Mouse (Mus musculus): ENCODE results near the gene Crp. TPM values are rescaled to one million over a fixed set of nuclear protein-coding genes. Genes with fewer than 3 reads are reported as not detected.

Gene Crp
- total and polyA plus RNA-seq, 2 experiments from 2014 or later: not detected

DNA sequence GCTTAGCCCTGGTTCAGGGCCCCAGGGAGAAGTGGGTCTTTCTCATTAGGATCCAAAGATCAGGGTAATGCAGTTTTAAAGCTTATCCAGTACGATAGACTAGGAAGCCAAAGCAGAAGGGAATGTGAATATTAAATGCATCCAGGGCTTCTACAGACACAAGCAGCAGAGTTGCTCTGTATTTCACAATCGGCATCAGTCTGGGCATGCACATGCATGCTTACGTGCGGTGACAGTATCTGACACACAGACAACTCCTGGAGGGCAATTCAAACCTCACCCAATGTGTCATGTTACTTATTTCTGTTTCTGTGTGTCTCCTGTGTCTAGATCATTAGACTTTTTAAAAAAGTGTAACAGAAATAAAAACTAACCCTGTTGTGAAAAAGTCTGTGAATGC is 17.1 kb upstream of the Crp start:
- Histone ChIP-seq H3K36me3 (replicated peaks; ENCODE audit: control insufficient read depth, insufficient read depth, low read length) (no peaks in the 10 kb centered on the region), H3K4me3 (ENCODE audit: low read depth, low read length) (no peak overlapping the region), H3K9me3 (replicated peaks; ENCODE audit: control insufficient read depth, low read length) (no peaks in the 10 kb centered on the region), H3K4me1 (ENCODE audit: control insufficient read depth, insufficient read depth) (no peaks in the 10 kb centered on the region), H3K27ac (ENCODE audit: low read depth) (no peak overlapping the region), H3K27me3 (ENCODE audit: control insufficient read depth, insufficient read depth, low read length) (no peaks in the 10 kb centered on the region), H3K4me2 (ENCODE audit: low read depth, low read length) (no peak overlapping the region), H3K9ac (replicated peaks; ENCODE audit: low read depth, low read length) (no peak overlapping the region)
- TF ChIP-seq CTCF (IDR thresholded peaks at IDR 0.05; ENCODE audit: low read depth) (no peak), EP300 (IDR thresholded peaks at IDR 0.05; ENCODE audit: low read depth) (no peak)
- DNase-seq (ENCODE audit: low spot score): no peak
- ATAC-seq (ENCODE audit: insufficient read depth, low read depth): no peak
- WGBS: 83% methylated on average over 4 of the region's 4 CpGs

DNA sequence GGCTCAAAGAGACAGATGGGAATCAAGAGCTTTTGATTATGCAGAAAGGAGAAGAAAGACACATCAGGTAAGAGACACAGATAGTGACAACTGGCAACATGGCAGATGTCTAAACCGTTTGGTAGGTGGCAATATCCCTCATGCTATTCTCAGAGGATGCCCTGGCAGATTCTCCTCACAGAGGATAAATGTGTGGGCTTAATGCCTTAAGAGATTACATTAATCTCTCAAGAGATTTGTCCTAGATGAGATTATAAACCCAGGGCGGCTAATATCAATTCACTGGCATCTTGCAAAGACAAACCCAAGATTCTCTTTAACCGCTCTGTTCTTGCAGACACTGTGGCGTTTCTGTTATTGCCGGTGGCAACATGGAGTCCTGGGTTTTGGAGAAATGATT is 14.3 kb upstream of the Crp start:
- no peaks in the 10 kb centered on the region for H3K27me3 ChIP-seq (ENCODE audit: control insufficient read depth, insufficient read depth, low read length)
- no peaks in the 10 kb centered on the region for H3K36me3 ChIP-seq (replicated peaks; ENCODE audit: control insufficient read depth, insufficient read depth, low read length)
- no peak overlapping the region for H3K9ac ChIP-seq (replicated peaks; ENCODE audit: low read depth, low read length)
- H3K4me1 ChIP-seq (ENCODE audit: control insufficient read depth, insufficient read depth): no peaks in the 10 kb centered on the region
- WGBS: 81% methylated on average over 5 of the region's 5 CpGs
- TF ChIP-seq EP300 (IDR thresholded peaks at IDR 0.05; ENCODE audit: low read depth) (no peak), CTCF (IDR thresholded peaks at IDR 0.05; ENCODE audit: low read depth) (no peak)
- H3K4me3 ChIP-seq (ENCODE audit: low read depth, low read length): no peak overlapping the region
- DNase-seq (ENCODE audit: low spot score): no peak
- no peak for ATAC-seq (ENCODE audit: insufficient read depth, low read depth)
- no peak overlapping the region for H3K4me2 ChIP-seq (ENCODE audit: low read depth, low read length)
- H3K27ac ChIP-seq (ENCODE audit: low read depth): no peak overlapping the region
- H3K9me3 ChIP-seq (replicated peaks; ENCODE audit: control insufficient read depth, low read length): no peaks in the 10 kb centered on the region

DNA sequence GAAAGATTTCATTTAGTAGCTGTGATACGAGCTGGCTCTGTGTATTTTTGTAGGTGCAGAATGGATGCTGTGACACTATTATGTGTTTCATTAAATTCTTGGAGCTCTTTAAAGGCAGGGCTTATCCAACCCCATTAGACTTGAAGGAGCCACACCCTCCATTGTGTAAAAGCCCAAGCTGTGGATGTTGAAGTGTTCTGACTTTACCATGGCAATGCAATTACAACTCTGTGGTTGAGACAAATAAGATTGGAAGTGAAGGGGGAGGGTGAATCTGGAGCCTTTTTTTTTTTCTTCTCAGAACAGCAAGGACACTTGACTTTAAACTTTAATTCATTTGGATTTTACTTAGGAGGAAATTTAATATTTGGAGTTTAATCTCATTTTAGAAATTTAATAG is 13.9 kb upstream of the Crp start:
- TF ChIP-seq EP300 (IDR thresholded peaks at IDR 0.05; ENCODE audit: low read depth) (no peak), CTCF (IDR thresholded peaks at IDR 0.05; ENCODE audit: low read depth) (no peak)
- DNase-seq (ENCODE audit: low spot score): no peak
- no peaks in the 10 kb centered on the region for H3K4me1 ChIP-seq (ENCODE audit: control insufficient read depth, insufficient read depth)
- no peak overlapping the region for H3K4me3 ChIP-seq (ENCODE audit: low read depth, low read length)
- no peak overlapping the region for H3K4me2 ChIP-seq (ENCODE audit: low read depth, low read length)
- 61% methylated on average over 1 of the region's 1 CpGs for WGBS
- no peaks in the 10 kb centered on the region for H3K36me3 ChIP-seq (replicated peaks; ENCODE audit: control insufficient read depth, insufficient read depth, low read length)
- no peak overlapping the region for H3K27ac ChIP-seq (ENCODE audit: low read depth)
- ATAC-seq (ENCODE audit: insufficient read depth, low read depth): no peak
- H3K27me3 ChIP-seq (ENCODE audit: control insufficient read depth, insufficient read depth, low read length): no peaks in the 10 kb centered on the region
- no peaks in the 10 kb centered on the region for H3K9me3 ChIP-seq (replicated peaks; ENCODE audit: control insufficient read depth, low read length)
- no peak overlapping the region for H3K9ac ChIP-seq (replicated peaks; ENCODE audit: low read depth, low read length)

DNA sequence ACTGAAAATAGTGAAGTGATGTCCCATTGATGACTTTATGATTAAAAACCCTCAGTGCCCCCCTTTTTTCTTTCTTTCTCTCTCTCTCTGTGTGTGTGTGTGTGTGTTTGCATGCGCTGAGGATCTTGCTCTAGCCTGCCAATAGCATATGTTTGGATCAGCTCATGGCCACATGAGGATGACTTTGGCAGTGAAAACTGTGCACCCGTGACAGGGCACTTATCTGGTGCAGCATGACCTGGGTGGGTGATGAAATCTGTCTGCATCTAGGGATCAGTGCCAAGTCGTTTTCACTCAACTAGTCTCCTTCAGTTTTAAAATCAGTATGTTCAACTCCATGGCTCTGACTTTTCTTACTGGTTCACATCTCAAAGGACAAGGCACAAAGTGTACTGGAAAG is 12.7 kb upstream of the Crp start:
- Histone ChIP-seq H3K4me2 (ENCODE audit: low read depth, low read length) (no peak overlapping the region), H3K27me3 (ENCODE audit: control insufficient read depth, insufficient read depth, low read length) (no peaks in the 10 kb centered on the region), H3K4me1 (ENCODE audit: control insufficient read depth, insufficient read depth) (no peaks in the 10 kb centered on the region), H3K9ac (replicated peaks; ENCODE audit: low read depth, low read length) (no peak overlapping the region), H3K4me3 (ENCODE audit: low read depth, low read length) (no peak overlapping the region), H3K36me3 (replicated peaks; ENCODE audit: control insufficient read depth, insufficient read depth, low read length) (no peaks in the 10 kb centered on the region), H3K9me3 (replicated peaks; ENCODE audit: control insufficient read depth, low read length) (no peaks in the 10 kb centered on the region), H3K27ac (ENCODE audit: low read depth) (no peak overlapping the region)
- WGBS: 46% methylated on average over 3 of the region's 3 CpGs
- TF ChIP-seq EP300 (IDR thresholded peaks at IDR 0.05; ENCODE audit: low read depth) (no peak), CTCF (IDR thresholded peaks at IDR 0.05; ENCODE audit: low read depth) (no peak)
- DNase-seq (ENCODE audit: low spot score) (no peak), ATAC-seq (ENCODE audit: insufficient read depth, low read depth) (no peak)

DNA sequence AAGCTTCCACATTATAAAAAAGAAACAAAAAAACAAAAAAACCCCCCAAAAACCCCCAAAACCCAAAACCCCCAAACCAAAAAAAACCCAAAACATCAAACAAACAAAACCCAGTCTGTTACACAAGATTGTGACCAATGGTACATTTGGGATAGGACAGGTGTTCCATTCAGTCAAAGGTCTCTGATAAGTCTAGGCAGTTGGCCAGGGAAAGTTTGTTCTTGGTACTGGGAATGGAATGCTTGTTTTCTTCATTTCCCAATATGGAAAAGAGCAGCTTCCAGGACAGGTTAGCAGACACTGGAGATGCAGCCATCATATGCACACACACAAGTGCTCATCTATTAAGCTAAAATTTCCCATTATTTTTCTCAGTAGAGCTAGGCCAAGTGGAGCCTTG is 433 bp upstream of the Crp start:
- Histone ChIP-seq H3K27ac (ENCODE audit: low read depth) (no peak overlapping the region), H3K4me2 (ENCODE audit: low read depth, low read length) (no peak overlapping the region), H3K4me3 (ENCODE audit: low read depth, low read length) (no peak overlapping the region), H3K9ac (replicated peaks; ENCODE audit: low read depth, low read length) (no peak overlapping the region), H3K4me1 (ENCODE audit: control insufficient read depth, insufficient read depth) (no peaks in the 10 kb centered on the region), H3K27me3 (ENCODE audit: control insufficient read depth, insufficient read depth, low read length) (no peaks in the 10 kb centered on the region), H3K9me3 (replicated peaks; ENCODE audit: control insufficient read depth, low read length) (no peaks in the 10 kb centered on the region), H3K36me3 (replicated peaks; ENCODE audit: control insufficient read depth, insufficient read depth, low read length) (no peaks in the 10 kb centered on the region)
- no peak for TF ChIP-seq CTCF (IDR thresholded peaks at IDR 0.05; ENCODE audit: low read depth)
- no peak for TF ChIP-seq EP300 (IDR thresholded peaks at IDR 0.05; ENCODE audit: low read depth)
- DNase-seq (ENCODE audit: low spot score): no peak
- no peak for ATAC-seq (ENCODE audit: insufficient read depth, low read depth)

DNA sequence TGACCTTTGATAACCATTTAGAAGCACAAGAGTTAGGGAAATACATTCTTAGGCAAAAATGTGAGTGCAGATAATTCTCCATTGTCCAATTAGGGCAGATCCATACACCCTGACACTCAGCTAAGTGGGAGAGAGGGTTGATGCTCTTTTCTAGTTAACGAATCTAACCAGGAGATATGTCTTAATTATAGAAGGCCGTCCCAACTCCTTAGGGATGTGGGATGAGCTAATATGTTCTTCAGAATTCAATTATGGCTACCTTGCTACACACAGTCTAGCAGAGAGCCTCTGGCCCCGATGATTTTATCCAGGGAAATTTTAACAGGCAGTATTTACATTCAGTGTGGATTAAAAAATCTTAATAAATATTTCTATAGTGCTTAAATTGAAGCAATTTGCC is 3.0 kb downstream of the Crp start:
- H3K27me3 ChIP-seq (ENCODE audit: control insufficient read depth, insufficient read depth, low read length): no peaks in the 10 kb centered on the region
- no peaks in the 10 kb centered on the region for H3K9me3 ChIP-seq (replicated peaks; ENCODE audit: control insufficient read depth, low read length)
- H3K9ac ChIP-seq (replicated peaks; ENCODE audit: low read depth, low read length): no peak overlapping the region
- no peaks in the 10 kb centered on the region for H3K4me1 ChIP-seq (ENCODE audit: control insufficient read depth, insufficient read depth)
- H3K4me3 ChIP-seq (ENCODE audit: low read depth, low read length): no peak overlapping the region
- no peak for TF ChIP-seq EP300 (IDR thresholded peaks at IDR 0.05; ENCODE audit: low read depth)
- TF ChIP-seq CTCF (IDR thresholded peaks at IDR 0.05; ENCODE audit: low read depth): no peak
- 73% methylated on average over 3 of the region's 3 CpGs for WGBS
- H3K27ac ChIP-seq (ENCODE audit: low read depth): no peak overlapping the region
- H3K36me3 ChIP-seq (replicated peaks; ENCODE audit: control insufficient read depth, insufficient read depth, low read length): no peaks in the 10 kb centered on the region
- ATAC-seq (ENCODE audit: insufficient read depth, low read depth) (no peak), DNase-seq (ENCODE audit: low spot score) (no peak)
- H3K4me2 ChIP-seq (ENCODE audit: low read depth, low read length): no peak overlapping the region

Measured in heart, postnatal 0 days (tissue).